Mouse (Mus musculus) megakaryocyte-erythroid progenitor cell, adult 5-6 weeks (primary cell): ENCODE measurements around the gene Atp11b. TPM values are rescaled to one million over a fixed set of nuclear protein-coding genes. Genes with fewer than 3 reads are reported as not detected.

ENCODE experiments used
- ATAC-seq: replicated peaks from 2 replicates; pipeline ENCODE4 v1.8.0; 2016; ENCODE audit warnings: mild to moderate bottlenecking, inconsistent platforms; ENCODE audit not compliant: severe bottlenecking, poor library complexity, low FRiP score, low TSS enrichment
- total RNA-seq, 2 experiments: library from RNA; stranded (forward) in 1 of 2; stranded (reverse) in 1 of 2; fragments of 200-1000, 215-1000 nt in 1 of 2; fragments of >200 nt in 1 of 2; fragmentation: Nextera tagmentation in 1 of 2; gene quantifications; 2 replicates each; pipeline ENCODE4 v1.2.3; 2014 to 2017

Atp11b gene
- total RNA-seq (2014; fragmentation: Nextera tagmentation) = 90.4 and 98.9 TPM in 2 replicates
- total RNA-seq (2017) = 111 and 131 TPM in 2 replicates

DNA sequence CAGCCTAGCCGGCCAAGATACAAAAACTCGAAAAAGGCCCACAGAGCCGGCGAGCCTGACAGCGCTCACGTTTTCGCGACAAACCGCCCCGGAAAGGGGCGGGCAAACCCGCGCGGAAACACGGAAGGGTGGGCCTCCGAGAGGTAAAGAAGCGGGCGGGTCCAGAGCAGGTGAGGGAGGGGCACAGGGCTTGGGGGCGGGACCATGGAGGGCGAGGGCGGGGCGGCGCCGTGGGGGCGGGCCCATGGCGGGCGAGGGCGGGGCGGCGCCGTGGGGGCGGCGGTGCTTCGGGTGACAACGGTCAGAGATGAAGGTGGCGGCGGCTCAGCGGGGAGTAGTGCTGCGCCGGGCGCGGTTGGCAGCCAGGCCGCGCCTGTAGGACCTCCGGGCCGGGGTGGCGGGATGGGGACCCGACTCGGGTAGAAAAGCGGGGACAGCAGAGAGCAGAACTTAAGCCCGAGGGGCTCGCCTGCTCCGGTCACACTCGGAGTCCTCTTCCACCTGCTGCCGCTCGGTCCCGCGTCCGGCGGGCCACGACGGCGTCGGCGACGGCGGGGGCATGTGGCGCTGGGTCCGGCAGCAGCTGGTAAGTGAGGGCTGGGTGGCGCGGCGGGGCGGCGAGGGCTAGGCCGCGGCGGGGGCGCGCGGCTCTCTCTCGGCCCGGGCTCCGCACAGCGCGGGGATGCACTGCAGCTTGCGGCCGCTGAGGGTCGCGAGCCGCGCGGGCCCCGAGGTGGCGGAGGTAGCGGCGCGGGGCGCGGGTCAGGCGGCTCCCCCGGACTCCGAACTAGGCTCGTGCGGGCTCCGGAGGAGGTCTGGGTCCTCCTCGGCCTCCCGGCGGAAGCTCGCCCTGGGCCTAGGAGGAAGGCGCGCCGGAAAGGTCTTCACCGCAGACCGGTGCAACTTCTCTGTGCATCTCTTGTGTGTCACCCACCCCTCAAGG lies at the start of gene Atp11b:
Gene Atp11b (plus strand): TSS at position 282 of the 943 bp plus-strand sequence.
- peak; percentile 84 for ATAC-seq

- ATAC-seq = no peak
Observed at GRCm38 (mm10) chr3:35704328-35704613, 49.6 kb upstream of the Atp11b start.

DNA sequence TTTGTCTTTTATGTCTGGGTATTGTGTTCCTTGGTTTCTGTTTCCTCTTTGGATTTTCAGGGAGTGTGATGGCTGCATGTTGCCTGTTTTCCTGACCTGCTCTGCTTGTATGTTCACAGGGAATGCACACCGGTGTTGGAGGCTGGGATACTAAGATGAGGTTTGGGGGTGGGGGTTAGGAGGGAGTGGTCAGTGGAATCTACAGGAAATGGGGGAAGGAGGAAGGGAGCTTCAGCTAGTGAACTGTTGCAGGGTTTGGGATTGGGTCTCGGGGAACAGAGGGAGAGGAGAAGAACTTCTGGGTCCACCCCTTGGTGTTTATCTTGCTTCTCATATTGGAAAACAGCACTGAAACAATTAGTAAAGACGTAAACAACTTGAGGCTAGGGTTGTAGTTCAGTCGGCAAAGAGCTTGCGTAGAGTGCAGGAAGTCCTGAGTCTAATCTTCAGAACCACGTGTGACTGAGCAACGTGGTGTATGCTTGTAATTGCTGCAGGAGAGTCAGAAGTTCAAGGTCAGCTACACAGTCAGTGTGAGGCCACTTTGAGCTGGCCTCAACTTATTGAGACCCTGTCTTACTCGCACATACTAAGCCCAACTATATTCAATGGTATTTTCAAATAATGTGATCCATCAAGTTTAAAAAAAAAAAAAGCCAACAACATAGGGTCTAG lies 34.2 kb upstream of the Atp11b start:
- ATAC-seq = no peak

- peak; percentile 61 for ATAC-seq
Observed at GRCm38 (mm10) chr3:35720801-35721200, 33.1 kb upstream of the Atp11b start.

- peak; percentile 7; the same call in 1 of the 2 replicates for ATAC-seq
Observed at GRCm38 (mm10) chr3:35721818-35722446, 32.0 kb upstream of the Atp11b start.

DNA sequence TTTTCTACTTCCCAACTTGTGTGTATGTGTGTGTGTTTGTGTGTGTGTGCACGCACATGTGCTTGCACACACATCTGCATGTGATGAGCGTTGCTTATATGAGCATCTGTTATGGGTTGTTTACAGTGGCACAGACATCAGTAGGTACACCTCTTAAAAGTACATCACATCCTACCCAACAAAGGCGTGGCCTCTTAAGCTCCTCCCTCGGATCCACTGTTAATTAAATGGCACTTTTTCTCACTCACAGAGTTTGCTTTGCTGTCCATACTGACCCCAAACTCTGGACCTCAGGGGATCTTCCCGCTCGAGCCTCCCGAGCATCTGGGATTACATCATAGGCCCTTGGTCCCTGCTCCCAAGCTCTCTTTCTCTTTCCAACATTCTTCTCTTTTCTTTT lies 31.1 kb upstream of the Atp11b start:
- ATAC-seq = no peak

DNA sequence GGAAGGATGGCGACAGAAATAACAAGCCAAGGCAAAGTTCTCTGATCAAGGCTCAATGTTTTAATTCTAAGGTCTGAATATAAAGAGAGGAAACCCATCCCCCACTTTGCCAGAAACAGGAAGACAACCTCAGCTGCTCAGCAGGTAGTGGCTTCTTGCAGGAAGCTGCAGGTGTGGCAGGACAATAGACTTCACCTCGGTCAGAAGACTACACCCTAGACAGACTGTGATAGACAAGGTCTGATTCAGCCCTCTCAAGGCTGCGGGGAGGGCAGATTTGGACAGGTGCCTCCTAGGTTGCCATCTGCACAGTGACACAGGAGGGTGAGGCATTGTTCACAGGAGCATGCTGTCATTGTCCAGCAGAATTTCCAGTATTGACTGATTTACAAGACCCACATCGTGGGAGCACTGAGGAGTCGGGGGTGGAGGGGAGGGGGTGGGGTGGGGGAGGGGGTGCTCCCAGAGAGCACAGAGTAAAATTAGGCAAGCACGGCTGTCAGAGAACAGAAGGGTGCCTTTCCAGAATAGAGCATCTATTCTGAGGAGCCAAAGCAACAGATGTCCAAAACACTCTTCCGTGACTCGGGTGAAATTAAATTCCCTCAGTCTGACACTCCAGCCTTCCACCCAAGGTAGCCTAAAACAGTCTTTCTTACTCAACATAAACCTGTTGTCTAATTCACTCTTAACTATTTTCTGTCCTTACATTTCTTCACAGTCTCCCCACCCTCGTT lies 30.2 kb upstream of the Atp11b start:
- no peak for ATAC-seq

DNA sequence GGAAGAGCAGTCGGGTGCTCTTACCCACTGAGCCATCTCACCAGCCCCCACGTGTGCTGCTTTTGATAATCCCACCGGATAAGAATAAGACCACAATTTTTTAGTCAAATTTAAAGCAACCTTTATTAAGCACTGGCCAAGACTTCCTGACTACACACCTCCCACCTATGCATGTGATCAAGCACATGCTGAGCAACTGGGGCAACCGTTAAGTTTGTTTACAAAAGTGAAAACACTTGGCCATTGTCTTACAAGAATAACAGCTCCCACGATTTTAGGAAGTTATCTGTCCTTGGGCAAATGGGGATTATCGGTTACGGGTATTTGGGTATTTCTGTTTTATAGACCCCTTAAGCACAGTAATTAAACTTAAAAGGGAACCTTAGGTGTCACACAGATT lies 28.8 kb upstream of the Atp11b start:
- ATAC-seq = no peak

- ATAC-seq = no peak
Observed at GRCm38 (mm10) chr3:35726936-35727335, 27.0 kb upstream of the Atp11b start.

GRCm38 (mm10) chr3:35729490-35729889 lies 24.4 kb upstream of the Atp11b start:
- ATAC-seq = no peak

GRCm38 (mm10) chr3:35731981-35732777 lies 21.7 kb upstream of the Atp11b start:
- ATAC-seq = peak; percentile 89

- ATAC-seq = no peak
Observed at GRCm38 (mm10) chr3:35732778-35733147, 21.1 kb upstream of the Atp11b start.

GRCm38 (mm10) chr3:35734509-35734908 lies 19.4 kb upstream of the Atp11b start:
- ATAC-seq = no peak

- no peak for ATAC-seq
Observed at GRCm38 (mm10) chr3:35738071-35738470, 15.8 kb upstream of the Atp11b start.

- no peak for ATAC-seq
Observed at GRCm38 (mm10) chr3:35745010-35745409, 8.9 kb upstream of the Atp11b start.

DNA sequence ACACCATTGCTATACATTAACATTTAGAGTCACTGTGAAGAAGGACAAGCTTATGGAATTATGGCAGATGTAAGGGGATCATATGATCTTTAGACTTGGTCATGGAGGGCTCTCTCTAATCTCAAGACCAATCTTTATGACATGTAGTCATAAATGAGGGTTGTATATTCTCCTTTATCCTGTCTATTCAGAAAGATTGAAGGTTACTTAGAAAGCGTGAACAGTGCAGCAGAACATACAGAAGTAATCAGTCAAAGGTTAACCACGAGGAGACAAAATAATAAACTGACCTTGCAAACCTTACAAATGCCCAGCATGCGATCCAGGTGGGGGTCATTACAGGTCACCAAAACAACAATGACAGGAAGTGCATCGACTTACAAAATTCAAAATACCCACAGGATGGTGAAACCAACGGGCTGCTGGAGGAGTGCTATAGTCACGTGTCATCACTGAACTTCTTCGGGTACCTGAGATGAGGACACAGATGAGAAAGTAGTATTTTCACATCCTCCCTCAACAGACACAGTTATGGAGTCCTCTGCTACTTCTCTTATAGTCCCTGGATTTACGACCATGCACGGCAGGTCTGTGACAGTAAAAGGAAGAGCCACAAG lies 7.0 kb upstream of the Atp11b start:
- no peak for ATAC-seq

GRCm38 (mm10) chr3:35750286-35750685 lies 3.6 kb upstream of the Atp11b start:
- no peak for ATAC-seq

DNA sequence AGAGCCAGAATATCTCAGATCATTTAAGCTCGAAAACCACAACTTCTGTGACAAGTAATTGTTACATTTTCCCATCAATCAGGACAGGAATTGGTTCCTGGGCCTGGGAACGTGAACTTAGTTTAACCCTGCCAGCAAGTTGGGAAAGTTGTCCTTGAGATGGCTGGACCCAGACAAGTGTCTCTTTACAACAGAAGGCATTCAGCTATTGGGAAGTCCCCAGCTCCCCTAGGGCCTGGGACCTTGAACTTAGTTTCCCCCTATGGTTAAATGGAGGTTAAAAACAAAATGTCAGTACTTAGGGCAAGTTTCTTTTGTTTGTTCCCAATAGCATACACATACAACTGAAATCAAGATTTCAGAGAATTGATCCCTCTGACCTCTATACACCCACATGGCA lies 2.2 kb upstream of the Atp11b start:
- ATAC-seq = no peak

DNA sequence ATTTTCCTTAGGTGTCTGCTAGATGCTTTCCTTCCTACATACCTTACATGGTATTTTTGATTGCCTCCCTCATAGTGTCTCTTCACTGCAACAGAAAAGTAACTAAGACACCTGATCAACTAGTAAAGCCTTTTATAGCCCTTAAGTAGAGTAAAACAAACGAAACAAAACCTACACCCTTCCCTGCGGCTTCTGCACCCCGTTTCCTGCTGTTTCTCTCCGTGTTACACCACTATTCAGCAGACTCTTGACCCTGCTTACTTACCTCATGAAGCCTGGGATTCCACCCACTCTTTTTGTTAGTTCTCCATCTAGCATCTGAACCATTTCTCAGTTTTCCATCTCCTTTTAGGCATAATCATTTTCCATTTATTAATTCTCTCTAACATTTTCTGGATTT lies 8.8 kb downstream of the Atp11b start:
- no peak for ATAC-seq
